Mouse (Mus musculus): ENCODE data around the gene Ccdc184. TPM values are rescaled to one million over a fixed set of nuclear protein-coding genes. Genes with fewer than 3 reads are reported as not detected.

The Ccdc184 gene
- polyA plus RNA-seq, 1 experiment: not detected

DNA sequence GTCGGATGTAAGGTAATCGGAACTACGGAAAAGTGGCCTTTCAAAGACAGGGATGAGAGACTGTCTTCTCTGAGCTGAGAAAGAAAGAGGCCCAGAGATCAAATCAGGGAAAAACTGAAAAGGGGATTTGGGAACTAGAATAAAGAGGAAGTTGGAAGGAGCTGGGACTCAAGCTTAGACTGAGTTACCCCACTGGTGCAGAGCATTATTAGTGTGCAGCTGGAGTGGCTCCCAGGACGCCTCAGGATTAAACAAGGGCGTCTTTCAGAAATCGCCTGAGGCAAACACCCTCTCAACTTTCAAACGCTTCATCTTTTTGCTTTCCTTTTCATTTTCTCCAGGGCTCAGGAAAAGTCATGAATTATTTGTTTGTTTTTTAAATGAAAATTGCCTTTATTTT, 14.0 kb upstream of the Ccdc184 start:
- no peaks in the 10 kb centered on the region for H3K4me1 ChIP-seq (ENCODE audit: control insufficient read depth)
- H3K27me3 ChIP-seq (ENCODE audit: control insufficient read depth): no peaks in the 10 kb centered on the region
- H3K36me3 ChIP-seq (ENCODE audit: control insufficient read depth): no peaks in the 10 kb centered on the region
- TF ChIP-seq GATA1 (IDR thresholded peaks at IDR 0.05; ENCODE audit: low read length) (no peak), TAL1 (IDR thresholded peaks at IDR 0.05; ENCODE audit: low read length) (no peak)
- no peaks in the 10 kb centered on the region for H3K9me3 ChIP-seq (ENCODE audit: control insufficient read depth, low read length)
- H3K4me3 ChIP-seq (replicated peaks): no peak overlapping the region

DNA sequence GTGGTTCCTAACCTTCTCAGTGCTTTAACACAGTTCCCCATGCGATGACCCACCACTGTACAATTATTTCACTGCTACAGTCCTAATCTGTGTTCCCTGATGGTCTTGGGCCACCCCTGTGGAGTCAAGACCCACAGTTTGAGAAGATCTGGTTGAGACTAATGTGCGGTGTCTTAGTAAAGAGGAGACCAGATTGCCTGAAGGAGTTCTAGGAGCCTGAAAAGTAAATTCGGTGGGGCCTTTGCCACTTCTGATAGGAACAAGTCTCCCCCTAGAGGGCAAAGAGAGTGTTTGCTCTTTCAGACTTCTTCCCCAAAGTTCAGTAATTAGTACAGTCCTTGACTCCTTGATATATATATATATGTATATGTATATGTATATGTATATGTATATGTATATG, 13.3 kb upstream of the Ccdc184 start:
- no peaks in the 10 kb centered on the region for H3K4me1 ChIP-seq (ENCODE audit: control insufficient read depth)
- H3K9me3 ChIP-seq (ENCODE audit: control insufficient read depth, low read length): no peaks in the 10 kb centered on the region
- TF ChIP-seq TAL1 (IDR thresholded peaks at IDR 0.05; ENCODE audit: low read length) (no peak), GATA1 (IDR thresholded peaks at IDR 0.05; ENCODE audit: low read length) (no peak)
- H3K27me3 ChIP-seq (ENCODE audit: control insufficient read depth): no peaks in the 10 kb centered on the region
- H3K36me3 ChIP-seq (ENCODE audit: control insufficient read depth): no peaks in the 10 kb centered on the region
- H3K4me3 ChIP-seq (replicated peaks): no peak overlapping the region

DNA sequence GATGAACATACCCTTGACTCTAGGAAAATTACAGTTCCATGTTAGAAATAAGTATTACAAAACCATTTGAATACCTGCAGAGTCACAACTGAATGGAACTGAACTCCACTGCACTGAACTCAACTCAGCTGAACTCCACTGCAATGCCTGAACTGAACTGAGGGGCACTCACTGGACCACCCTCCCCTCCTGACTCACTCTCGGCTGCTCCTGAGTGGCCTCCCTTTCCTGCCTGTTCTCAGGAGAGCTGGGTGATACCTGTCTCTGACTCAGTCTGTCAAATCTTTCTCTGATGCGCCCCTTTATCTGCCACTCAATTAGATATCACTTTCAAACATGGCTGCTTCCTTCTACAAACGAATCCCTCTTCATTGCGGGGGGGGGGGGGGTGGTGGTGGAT, 12.8 kb upstream of the Ccdc184 start:
- TF ChIP-seq TAL1 (IDR thresholded peaks at IDR 0.05; ENCODE audit: low read length) (no peak), GATA1 (IDR thresholded peaks at IDR 0.05; ENCODE audit: low read length) (no peak)
- H3K4me1 ChIP-seq (ENCODE audit: control insufficient read depth): no peaks in the 10 kb centered on the region

DNA sequence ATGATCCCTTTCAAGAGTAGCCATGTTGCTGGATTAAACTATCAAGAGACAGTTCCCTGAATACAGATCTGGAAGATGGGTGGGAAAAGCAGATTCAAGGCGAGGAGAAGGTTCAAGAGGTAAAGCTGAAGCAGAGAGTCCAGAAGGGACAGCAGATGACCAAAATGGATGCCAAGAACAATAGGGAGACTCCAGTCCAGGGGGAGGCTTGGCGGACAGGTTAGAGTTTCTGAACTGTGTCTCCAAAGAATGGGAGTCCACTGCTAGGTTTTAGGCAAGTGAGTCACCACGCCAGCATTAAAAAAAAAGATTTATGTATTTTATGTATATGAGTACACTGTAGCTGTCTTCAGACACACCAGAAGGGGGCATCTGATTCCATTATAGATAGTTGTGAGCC, 12.3 kb upstream of the Ccdc184 start:
- Histone ChIP-seq H3K4me3 (replicated peaks) (no peak overlapping the region), H3K27me3 (ENCODE audit: control insufficient read depth) (no peaks in the 10 kb centered on the region), H3K4me1 (ENCODE audit: control insufficient read depth) (no peaks in the 10 kb centered on the region), H3K36me3 (ENCODE audit: control insufficient read depth) (no peaks in the 10 kb centered on the region), H3K9me3 (ENCODE audit: control insufficient read depth, low read length) (no peaks in the 10 kb centered on the region)
- TF ChIP-seq TAL1 (IDR thresholded peaks at IDR 0.05; ENCODE audit: low read length): no peak
- TF ChIP-seq GATA1 (IDR thresholded peaks at IDR 0.05; ENCODE audit: low read length): no peak

More for the DNA sequence above, 12.8 kb upstream of the Ccdc184 start:
- Histone ChIP-seq H3K27me3 (ENCODE audit: control insufficient read depth) (no peaks in the 10 kb centered on the region), H3K36me3 (ENCODE audit: control insufficient read depth) (no peaks in the 10 kb centered on the region), H3K4me3 (replicated peaks) (no peak overlapping the region), H3K9me3 (ENCODE audit: control insufficient read depth, low read length) (no peaks in the 10 kb centered on the region)

DNA sequence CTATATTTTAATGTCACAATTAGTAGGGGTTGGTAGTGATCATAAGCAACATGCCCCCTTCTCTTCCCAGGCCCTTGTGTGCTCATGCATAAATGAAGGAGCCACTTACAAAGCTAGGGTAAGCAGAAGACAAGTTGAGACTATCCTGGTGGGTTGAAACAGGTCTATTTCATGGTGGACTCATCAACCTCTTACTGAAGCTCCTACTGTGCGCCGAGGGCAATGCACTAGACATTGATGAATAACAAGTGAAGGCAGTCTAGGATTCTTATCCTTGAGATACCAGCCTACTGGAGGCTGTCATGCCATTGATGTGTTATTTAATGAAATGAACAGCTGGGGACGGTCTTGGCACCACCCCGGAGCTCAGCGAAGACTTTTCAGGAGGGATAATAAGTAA, 11.7 kb upstream of the Ccdc184 start:
- no peak overlapping the region for H3K4me3 ChIP-seq (replicated peaks)
- no peak for TF ChIP-seq TAL1 (IDR thresholded peaks at IDR 0.05; ENCODE audit: low read length)
- no peak for TF ChIP-seq GATA1 (IDR thresholded peaks at IDR 0.05; ENCODE audit: low read length)
- no peaks in the 10 kb centered on the region for H3K27me3 ChIP-seq (ENCODE audit: control insufficient read depth)
- H3K36me3 ChIP-seq (ENCODE audit: control insufficient read depth): no peaks in the 10 kb centered on the region
- no peaks in the 10 kb centered on the region for H3K4me1 ChIP-seq (ENCODE audit: control insufficient read depth)
- no peaks in the 10 kb centered on the region for H3K9me3 ChIP-seq (ENCODE audit: control insufficient read depth, low read length)

DNA sequence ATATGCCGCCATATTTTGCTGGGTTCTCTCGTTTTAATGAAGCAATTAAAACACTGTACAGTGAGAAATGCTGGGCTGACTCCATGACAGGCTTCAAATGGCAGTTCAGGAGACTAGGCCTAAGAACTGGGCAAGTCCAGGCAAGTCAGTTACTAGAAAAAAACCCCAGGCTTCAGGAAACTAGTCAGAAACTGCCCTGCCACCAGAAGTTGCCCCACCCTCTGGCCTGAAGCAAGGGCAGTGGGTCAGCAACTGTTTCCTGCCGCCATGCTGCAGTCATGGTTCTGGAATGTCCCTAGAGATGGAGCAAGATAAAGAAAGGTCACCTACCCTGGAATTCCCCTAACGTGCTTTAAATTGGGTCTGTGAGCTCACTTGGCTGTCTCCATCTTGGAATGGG, 11.0 kb upstream of the Ccdc184 start:
- Histone ChIP-seq H3K4me3 (replicated peaks) (no peak overlapping the region), H3K4me1 (ENCODE audit: control insufficient read depth) (no peaks in the 10 kb centered on the region)
- no peak for TF ChIP-seq GATA1 (IDR thresholded peaks at IDR 0.05; ENCODE audit: low read length)
- no peak for TF ChIP-seq TAL1 (IDR thresholded peaks at IDR 0.05; ENCODE audit: low read length)

DNA sequence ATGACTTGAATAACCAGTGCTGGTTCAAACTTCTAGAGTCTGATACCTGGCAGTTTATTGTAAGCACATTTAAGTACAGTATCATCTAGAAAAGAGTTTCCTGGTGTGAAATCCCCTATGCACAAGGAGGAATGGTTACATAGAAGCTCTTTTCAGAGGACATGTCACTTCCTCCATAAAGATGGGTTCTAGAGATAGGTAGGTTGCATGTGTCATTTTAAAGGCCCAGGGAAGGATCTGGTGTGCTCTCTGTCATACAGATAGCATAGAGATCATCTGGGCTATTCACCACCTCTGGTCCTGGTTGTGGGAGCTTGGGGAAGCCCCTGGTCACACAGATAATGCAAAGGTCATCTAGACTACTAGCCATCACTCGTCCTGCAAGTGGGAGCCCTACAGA, 9.7 kb upstream of the Ccdc184 start:
- peaks cover 3% of the 10 kb centered on the region; the same call in 1 of the 2 replicates for H3K27me3 ChIP-seq (ENCODE audit: control insufficient read depth)
- TF ChIP-seq TAL1 (IDR thresholded peaks at IDR 0.05; ENCODE audit: low read length) (no peak), GATA1 (IDR thresholded peaks at IDR 0.05; ENCODE audit: low read length) (no peak)
- no peaks in the 10 kb centered on the region for H3K9me3 ChIP-seq (ENCODE audit: control insufficient read depth, low read length)
- no peak overlapping the region for H3K4me3 ChIP-seq (replicated peaks)
- H3K36me3 ChIP-seq (ENCODE audit: control insufficient read depth): no peaks in the 10 kb centered on the region
- no peaks in the 10 kb centered on the region for H3K4me1 ChIP-seq (ENCODE audit: control insufficient read depth)

More for the DNA sequence above, 11.0 kb upstream of the Ccdc184 start:
- Histone ChIP-seq H3K9me3 (ENCODE audit: control insufficient read depth, low read length) (no peaks in the 10 kb centered on the region), H3K36me3 (ENCODE audit: control insufficient read depth) (no peaks in the 10 kb centered on the region), H3K27me3 (ENCODE audit: control insufficient read depth) (peaks cover 3% of the 10 kb centered on the region; the same call in 1 of the 2 replicates)

DNA sequence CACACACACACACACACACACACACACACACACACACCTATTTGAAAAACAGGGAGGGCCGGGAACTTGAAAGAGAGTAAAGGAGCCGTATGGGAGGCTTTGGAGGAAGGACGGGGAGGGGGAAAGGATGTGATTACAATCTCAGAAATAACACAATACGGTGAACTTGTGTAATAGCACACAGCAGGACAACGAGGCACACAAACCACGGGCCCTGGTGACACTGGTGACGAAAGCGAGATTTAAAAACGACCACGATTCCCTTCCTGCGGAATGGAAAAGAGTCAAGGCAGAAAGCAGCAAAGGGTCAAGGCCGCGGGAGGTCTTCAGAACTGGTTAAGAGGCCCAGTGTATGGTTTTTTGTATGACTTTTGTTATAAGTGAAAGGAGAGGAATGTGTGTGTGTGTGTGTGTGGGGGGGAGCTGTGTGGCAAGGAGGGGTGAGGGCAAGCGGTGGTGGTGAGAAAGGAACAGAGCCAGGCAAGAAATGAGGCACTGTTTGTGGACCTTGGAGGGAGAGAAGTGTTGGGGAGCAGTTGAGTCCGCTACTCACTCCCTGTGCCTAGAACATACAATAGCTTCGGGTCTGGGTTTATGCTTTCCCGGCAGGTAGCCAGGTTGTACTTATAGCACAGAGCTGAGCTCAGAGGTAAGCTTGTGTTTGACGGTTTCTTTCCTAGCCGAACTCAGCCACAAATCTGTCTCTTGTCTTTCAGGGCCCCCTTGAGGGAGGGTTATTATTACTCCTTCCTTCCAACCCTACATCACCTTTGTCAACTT, 5.7 kb upstream of the Ccdc184 start:
- H3K36me3 ChIP-seq (ENCODE audit: control insufficient read depth): no peaks in the 10 kb centered on the region
- no peak overlapping the region for H3K4me3 ChIP-seq (replicated peaks)
- H3K4me1 ChIP-seq (ENCODE audit: control insufficient read depth): no peaks in the 10 kb centered on the region
- H3K27me3 ChIP-seq (ENCODE audit: control insufficient read depth): peaks cover 26% of the 10 kb centered on the region
- no peaks in the 10 kb centered on the region for H3K9me3 ChIP-seq (ENCODE audit: control insufficient read depth, low read length)
- TF ChIP-seq TAL1 (IDR thresholded peaks at IDR 0.05; ENCODE audit: low read length): no peak
- no peak for TF ChIP-seq GATA1 (IDR thresholded peaks at IDR 0.05; ENCODE audit: low read length)

DNA sequence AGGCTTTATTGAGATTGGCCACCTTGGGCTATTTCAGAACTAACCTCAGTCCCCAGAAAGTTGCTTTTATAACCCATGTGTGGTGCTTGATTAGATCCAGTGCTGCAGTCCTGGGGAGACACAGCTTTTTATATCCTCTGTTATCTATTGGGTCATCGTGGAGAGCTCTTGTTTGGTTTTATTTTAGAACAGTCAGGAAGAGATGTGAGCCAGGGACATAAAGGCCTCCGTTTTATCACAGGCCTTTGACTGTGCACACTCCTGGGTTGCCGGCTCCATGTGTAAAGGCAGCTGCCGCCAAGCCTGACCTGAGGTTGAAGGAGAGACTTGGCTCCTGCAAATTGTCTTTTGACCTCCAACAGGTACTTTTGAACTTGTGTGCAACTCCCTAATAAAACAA, 4.4 kb upstream of the Ccdc184 start:
- Histone ChIP-seq H3K27me3 (ENCODE audit: control insufficient read depth) (peaks cover 40% of the 10 kb centered on the region), H3K9me3 (ENCODE audit: control insufficient read depth, low read length) (no peaks in the 10 kb centered on the region; the same call in 1 of the 2 replicates), H3K36me3 (ENCODE audit: control insufficient read depth) (no peaks in the 10 kb centered on the region), H3K4me1 (ENCODE audit: control insufficient read depth) (peaks cover under 1% of the 10 kb centered on the region), H3K4me3 (replicated peaks) (no peak overlapping the region)
- TF ChIP-seq TAL1 (IDR thresholded peaks at IDR 0.05; ENCODE audit: low read length) (no peak), GATA1 (IDR thresholded peaks at IDR 0.05; ENCODE audit: low read length) (no peak)
